Mouse (Mus musculus) gastrocnemius, adult 8-10 months (tissue): ENCODE results near the gene H2-M5. TPM values are rescaled to one million over a fixed set of nuclear protein-coding genes. Genes with fewer than 3 reads are reported as not detected.
"Not testable (repeated sequence)": the region's sequence is repeated elsewhere in the genome, so short reads cannot be mapped to it uniquely, and the experiment has no call there.

ENCODE experiments used
- DNase-seq, 2 experiments: peaks; one replicate each; pipeline ENCODE4 v3.0.0; 2022; ENCODE audit warnings: low spot score in 2 of 2
- total RNA-seq, 4 experiments: library from RNA; stranded (reverse); gene quantifications; 2 replicates each; pipeline ENCODE4 v1.2.4; 2022

Gene H2-M5
- total RNA-seq: not detected

- no peak for DNase-seq
These were observed at the start of gene H2-M5 for GRCm38 (mm10) chr17:36989437-36989836. Gene H2-M5, minus strand, starts transcription at chr17:36989537.

DNA sequence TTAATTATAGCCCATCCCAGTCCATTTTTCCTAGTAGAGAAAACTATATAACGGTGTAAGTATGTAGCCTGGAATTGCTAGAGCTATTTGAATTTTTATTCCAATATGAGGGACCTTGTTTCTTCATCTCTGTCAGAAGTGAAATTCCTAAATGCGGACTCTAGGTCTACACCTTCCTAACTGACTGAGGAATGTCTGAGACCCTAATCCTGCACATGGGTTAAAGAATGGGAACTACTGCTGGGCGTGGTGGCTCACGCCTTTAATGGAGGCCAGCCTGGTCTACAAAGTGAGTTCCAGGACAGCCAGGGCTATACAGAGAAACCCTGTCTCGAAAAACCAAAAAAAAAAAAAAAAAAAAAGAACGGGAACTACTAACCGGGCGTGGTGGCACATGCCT is 39.8 kb upstream of the H2-M5 start:
- DNase-seq: no peak

DNA sequence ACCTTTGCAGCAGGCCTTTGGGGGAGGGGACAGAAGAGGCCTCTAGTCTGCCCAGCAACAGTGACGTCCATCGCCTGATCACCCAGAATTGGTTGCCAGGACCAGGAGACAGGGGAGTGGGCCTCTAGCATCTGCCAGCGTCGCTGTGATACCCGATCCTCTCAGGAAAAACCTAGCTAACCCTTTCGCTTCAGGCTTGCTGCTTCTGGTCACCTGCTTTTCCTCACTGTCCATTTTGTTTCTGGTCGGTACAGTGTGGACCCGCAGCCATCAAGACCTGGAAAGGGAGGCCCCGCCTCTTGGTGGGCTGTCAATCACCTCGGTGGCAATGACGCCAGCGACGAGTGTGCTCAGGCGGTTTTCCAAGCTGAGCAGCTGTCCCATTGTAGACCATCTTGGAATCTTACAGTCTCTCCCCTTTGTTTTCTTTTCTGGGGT is 39.4 kb upstream of the H2-M5 start:
- peak; percentile 57 to 62 for DNase-seq

GRCm38 (mm10) chr17:37028212-37028611 is 38.9 kb upstream of the H2-M5 start:
- DNase-seq: no peak

- no peak for DNase-seq
These were observed 38.1 kb upstream of the H2-M5 start for GRCm38 (mm10) chr17:37027486-37027885.

DNA sequence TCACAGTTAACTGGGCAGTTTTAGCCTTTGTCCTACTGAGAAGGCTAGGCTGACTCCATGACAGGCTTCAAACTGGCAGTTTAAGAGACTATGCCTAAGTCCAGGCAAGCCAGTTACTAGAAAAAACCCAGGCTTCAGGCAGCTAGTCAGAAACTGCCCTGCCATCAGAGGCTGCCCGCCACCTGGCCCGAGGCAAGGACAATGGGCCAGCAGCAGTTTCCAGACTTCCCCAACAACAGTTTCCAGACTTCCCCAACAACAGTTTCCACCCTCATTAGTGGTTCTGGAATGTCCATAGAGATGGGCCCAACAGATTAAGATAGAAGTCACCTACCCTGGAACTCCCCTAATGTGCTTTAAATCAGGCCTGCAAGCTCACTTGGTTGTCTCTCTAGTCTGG is 37.1 kb upstream of the H2-M5 start:
- DNase-seq: no peak

DNA sequence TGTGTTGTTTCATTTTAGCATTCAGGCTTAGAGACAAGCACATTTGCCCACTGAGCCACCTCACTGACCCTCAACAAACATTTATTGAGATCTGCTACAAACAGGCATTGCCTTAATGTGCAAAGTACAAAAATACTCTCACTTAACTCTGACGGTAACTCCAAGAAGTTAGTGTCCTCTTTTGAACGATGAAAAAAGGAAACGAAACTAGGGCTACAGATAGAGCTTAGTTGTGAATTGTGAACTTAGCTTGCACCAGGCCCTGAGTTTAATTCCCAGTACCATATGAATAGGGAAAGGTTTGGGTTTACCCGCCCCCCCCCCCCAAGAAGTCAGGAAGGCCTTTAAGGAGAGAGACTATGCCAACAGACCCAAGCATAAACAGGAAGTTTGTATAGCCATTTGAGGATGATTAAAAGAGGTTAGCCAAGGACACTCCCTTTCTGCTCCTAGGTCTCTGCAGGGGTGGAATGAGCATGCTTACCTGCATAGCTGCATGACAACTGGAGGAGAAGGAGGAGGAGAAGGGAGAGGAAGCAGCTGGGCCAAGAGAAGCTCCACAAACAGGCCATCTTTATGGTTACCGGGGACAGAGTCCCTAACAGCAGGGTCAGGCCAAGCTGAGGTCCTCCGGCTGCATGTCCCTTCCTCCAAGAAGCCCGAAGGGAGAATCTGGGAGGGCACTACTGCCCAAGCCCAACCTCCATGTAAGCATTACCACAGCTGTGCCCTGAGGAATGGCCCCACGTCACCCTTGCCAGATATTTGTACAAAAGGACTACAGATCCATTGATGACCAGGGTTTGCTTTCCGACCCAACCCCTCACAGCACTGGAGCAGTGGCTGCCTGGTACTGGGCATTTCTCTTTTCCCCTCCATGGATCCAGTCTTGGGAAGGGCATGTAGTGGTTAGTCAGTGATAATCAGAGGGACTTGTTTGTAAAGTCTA is 33.6 kb upstream of the H2-M5 start, which contains the start of gene Mog:
Gene Mog, minus strand, starts transcription at position 771 of the 949 bp plus-strand sequence.
- no peak for DNase-seq

DNA sequence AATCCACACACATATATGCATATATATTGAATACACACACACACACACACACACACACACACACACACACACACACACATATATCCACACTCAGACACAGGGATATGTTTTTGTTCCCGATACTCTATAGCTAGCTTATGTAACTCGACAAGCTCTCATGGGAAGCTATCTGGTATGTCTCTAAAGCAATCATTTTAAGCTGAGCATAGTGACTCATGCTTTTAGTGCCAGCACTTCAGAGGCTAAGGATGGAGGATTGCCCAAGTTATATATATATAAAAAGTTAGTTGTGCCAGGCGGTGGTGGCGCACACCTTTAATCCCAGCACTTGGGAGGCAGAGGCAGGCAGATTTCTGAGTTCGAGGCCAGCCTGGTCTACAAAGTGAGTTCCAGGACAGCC is 29.9 kb upstream of the H2-M5 start:
- not testable (repeated sequence) for DNase-seq

DNA sequence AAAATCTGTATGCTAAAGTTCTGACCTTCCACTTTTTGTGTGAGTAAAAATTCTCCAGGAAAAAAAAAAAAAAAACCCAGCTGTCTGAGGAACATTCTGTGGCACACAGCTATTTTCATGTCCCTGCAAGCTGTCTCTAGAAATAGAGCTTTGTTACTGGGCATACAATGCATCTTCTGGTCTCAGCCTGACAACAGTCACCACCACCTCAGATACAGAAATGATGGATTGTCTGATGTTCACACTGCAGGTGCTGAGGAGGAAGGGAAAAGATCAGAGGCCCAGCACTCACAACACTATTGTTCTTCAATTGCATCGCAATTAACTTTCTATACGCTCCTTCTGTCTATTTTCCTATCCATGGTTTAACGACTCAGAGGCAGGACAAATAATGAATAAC is 29.0 kb upstream of the H2-M5 start:
- no peak for DNase-seq

DNA sequence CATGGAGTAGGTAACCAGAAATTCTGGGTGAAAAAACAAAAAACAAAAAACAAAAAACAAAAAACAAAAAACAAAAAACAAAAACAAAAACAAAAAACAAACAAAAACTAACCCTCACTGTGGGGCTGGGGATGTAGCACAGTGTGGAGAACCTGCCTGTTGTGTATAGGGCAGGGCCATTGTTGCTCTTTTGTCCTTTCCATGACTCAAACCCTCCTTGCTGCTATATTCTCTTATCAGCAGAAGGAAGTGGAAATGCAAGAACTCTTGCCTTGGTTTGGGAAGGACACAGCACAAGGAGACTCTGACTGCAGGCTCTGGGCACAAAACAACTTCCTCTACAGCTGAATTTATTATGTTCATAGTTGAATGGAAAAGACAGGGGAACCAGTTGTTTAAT is 27.0 kb upstream of the H2-M5 start:
- DNase-seq: no peak

DNA sequence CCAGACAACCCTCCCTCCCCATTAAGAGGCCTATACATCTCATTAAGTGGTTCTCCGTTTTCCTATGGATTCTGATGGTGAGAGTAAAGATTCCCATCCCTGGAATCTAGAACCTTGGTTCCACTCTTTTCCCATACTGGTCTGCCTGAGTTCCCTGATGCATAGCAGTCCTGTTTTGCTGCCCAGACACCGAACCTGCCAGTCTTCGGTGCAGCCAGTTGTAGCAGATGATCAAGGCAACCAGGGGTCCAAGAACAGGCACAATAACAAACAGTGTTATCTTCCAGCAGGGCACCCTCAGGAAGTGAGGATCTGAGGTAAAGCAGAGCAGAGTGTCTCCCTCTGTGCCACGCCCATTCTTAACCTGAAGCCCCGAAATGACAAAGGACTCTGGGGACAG is 22.8 kb upstream of the H2-M5 start:
- no peak for DNase-seq

DNA sequence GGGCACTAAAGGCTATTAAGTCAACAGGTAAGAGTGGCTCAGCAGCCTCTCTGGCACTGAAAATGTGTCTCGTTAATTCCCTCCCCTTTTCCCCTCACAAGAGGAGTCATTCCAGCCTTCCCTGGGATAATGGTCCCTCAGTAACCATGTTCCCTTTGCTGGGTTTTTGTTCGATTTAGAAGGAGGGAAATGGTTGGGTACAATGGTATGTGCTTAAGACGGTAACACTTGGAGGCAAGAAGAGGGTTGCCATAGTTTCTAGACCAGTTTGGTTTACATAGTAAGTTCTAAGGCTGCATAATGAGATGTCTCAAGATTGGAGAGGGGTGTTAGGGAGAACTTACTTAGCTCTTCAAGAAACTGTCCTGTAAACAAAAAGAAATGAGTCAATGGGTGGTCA is 22.4 kb upstream of the H2-M5 start:
- DNase-seq: no peak

GRCm38 (mm10) chr17:37009460-37010042 is 20.2 kb upstream of the H2-M5 start:
- DNase-seq: no peak

DNA sequence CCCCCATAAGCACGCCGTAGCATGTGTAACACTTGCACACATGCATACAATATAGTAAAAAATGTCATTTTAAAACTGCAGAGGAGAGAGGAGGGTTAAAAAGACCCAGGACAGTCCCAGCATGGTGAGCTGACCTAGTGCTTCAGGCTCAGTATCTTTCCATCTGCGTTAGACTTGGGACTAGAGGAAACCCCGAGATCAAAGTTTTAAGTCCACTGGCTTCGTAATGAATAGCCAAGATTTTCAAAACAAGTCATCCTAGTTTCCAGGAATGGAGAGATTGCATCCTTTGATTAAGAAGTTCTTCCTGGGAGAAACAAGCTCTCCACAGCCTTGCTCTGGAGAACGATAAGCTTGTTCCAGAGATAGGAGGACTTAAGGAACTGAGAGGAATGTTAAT is 18.8 kb upstream of the H2-M5 start:
- DNase-seq: no peak

GRCm38 (mm10) chr17:37003366-37003765 is 14.0 kb upstream of the H2-M5 start:
- DNase-seq: no peak

DNA sequence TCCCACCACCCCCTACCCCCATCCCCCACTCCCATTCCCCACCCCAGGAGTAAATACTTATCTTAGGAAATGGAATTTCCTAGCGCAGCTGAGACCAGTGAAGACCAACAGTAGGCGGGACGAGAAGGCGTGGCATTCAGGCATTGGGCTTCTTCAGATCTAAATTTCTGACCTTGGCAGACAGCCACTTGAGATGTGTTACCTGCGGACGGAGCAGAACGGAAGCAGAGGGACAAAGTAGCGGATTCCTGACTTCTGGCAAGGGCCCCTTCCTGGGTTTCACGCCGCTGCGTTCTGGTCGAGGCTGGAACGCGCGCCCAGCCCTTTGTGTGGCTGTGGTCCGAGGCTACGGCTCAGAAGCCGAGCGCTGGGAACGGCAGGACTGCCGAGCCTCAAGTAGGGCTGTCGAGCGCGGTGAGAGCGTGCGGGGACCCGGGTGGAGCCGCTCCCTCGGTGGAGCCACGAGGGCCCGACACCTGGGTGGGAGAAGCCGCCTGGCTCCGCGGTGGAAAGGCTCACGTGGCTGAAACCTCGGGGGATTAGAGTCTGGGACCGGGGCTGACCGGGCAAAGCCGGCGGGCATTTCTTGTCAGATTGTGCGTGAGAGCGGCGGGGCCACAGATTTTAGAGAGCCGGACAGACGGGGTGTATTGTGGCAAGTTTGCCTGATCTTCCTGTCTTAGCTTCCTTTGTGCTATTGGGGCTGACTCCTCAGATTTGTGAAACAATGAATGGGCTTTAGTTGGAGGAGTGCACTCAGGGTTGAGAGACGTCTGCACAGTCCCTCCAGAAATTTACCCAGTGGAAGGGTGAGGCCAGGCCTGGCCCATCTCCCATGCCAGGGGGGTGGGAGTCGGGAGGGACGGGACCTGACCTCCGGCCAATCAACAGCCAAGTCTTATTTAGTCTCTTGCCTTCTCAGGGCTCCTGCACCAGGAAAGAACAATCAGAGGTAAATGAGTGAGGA is 13.3 kb upstream of the H2-M5 start:
- no peak for DNase-seq

DNA sequence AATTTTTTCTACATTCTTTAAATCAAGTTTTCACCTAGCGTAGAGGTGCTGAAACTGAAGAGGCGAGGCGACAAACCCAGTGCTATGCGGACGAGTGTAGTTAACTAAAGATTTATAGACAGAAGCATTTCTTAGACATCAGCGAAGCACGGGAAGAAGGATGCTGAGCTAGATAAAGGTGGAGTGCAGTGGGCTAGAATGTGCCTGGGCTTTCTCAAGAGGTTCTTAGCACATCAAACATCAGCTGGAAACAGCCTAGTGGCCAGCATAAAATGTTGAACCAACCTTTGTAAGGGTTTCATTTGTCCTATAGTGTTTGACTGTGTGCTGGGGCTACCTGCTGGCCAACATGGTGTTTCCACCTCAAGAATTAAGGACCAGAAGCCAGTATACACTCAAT is 11.5 kb upstream of the H2-M5 start, which contains the start of gene Zfp57:
Gene Zfp57, plus strand, starts transcription at position 301 of the 400 bp plus-strand sequence.
- DNase-seq: no peak

GRCm38 (mm10) chr17:36998477-36998876 is 9.1 kb upstream of the H2-M5 start:
- DNase-seq: no peak

DNA sequence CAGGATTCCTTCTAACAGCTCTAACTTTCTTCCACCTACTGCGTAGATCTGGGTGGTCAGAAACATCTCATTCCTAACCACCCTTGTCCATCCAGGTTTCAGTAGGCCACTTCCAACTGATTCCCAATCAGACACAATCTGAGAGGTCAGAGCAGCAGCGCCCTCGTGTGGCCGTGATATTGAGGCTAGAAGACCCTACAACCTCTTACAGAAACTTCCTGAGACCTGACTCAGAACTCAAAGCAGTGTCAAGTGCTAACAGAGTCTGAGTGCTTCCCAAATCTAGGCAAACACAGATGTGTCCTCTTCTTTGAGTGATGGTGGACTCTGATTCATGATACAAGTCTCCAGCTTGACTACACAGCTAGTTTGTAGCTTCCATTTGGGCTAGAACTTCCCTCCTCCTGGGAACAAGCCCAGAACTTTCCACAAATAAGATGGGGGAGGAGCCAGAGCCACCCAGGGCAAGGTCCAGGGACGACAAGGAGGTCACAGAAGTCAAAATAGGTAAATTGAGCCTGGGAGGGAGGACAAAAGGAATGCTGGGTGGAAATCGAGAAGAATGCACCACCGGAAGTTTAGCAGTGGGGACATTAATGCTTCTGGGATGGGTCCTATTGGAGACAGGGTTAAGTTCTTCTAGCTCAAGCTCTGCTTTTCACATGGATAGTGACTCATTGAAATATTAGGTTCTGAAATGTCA is 7.8 kb upstream of the H2-M5 start:
- peak; percentile 44 to 49 for DNase-seq

GRCm38 (mm10) chr17:36995448-36995847 is 6.1 kb upstream of the H2-M5 start:
- no peak for DNase-seq

GRCm38 (mm10) chr17:36994528-36994927 is 5.2 kb upstream of the H2-M5 start:
- no peak for DNase-seq
